Mouse (Mus musculus) heart, embryonic 16.5 days (tissue): ENCODE measurements around the gene Fam50b. TPM values are rescaled to one million over a fixed set of nuclear protein-coding genes. Genes with fewer than 3 reads are reported as not detected.

Experiments used
- ATAC-seq: fragments of 200-750 bp; cut with Nextera tagmentation; replicated peaks from 2 replicates; pipeline ENCODE4 v1.8.0; 2017; ENCODE audit warnings: moderate number of reproducible peaks; ENCODE audit not compliant: insufficient read depth, low FRiP score; ENCODE audit errors: extremely low read depth
- H3K27ac ChIP-seq: fragments of 300-500 bp; sonication (generic); 2 replicates; pipeline ENCODE4 v1.5.1; 2014; ENCODE audit warnings: mild to moderate bottlenecking, low read length, control low read depth, moderate library complexity
- H3K27me3 ChIP-seq: fragments of 300-500 bp; sonication (generic); 2 replicates; pipeline ENCODE4 v1.6.1; 2014; ENCODE audit warnings: low read length, mixed read lengths; ENCODE audit not compliant: control insufficient read depth, insufficient read depth
- H3K36me3 ChIP-seq: fragments of 300-500 bp; sonication (generic); 2 replicates; pipeline ENCODE4 v1.6.1; 2014; ENCODE audit not compliant: control insufficient read depth, insufficient read depth
- H3K4me1 ChIP-seq: fragments of 300-500 bp; sonication (generic); 2 replicates; pipeline ENCODE4 v1.6.1; 2014; ENCODE audit warnings: low read length, mixed read lengths; ENCODE audit not compliant: control insufficient read depth, insufficient read depth
- H3K4me2 ChIP-seq: fragments of 300-500 bp; sonication (generic); 2 replicates; pipeline ENCODE4 v1.6.1; 2014; ENCODE audit warnings: low read depth, mild to moderate bottlenecking, control low read depth, low read length
- H3K4me3 ChIP-seq: fragments of 300-500 bp; sonication (generic); 2 replicates; pipeline ENCODE4 v1.5.1; 2014; ENCODE audit warnings: mild to moderate bottlenecking, control low read depth, low read length
- H3K9ac ChIP-seq: fragments of 300-500 bp; sonication (generic); 2 replicates; pipeline ENCODE4 v1.6.1; 2014; ENCODE audit warnings: low read length, control low read depth
- H3K9me3 ChIP-seq: fragments of 300-500 bp; sonication (generic); replicated peaks from 2 replicates; pipeline ENCODE4 v1.6.1; 2016; ENCODE audit warnings: low read length; ENCODE audit not compliant: control insufficient read depth
- WGBS: fragments of 180-500 bp; shearing (Covaris S2); extraction: QIAGEN DNeasy Blood & Tissue Kit; methylation state at CpG from one replicate; pipeline ENCODE4 v1.1.7; 2014; 5-methylcytosine and 5-hydroxymethylcytosine counted together
- polyA plus RNA-seq: library from polyadenylated mRNA; unstranded; fragments of >200 nt; fragmentation: Nextera tagmentation; extraction: Ambion mirVana; gene quantifications from 2 replicates; pipeline ENCODE4 v1.2.1, GENCODE M21; 2015

Fam50b gene
- polyA plus RNA-seq, 1 experiment from 2014 or later = not detected

- no peak overlapping the region for H3K4me3 ChIP-seq
These were observed 7.6 kb upstream of the Fam50b start for GRCm38 (mm10) chr13:34727060-34727459.

GRCm38 (mm10) chr13:34731551-34731950 lies 3.1 kb upstream of the Fam50b start:
- H3K36me3 ChIP-seq = no peaks in the 10 kb centered on the region
- ATAC-seq = no peak
- peaks cover 5% of the 10 kb centered on the region for H3K4me1 ChIP-seq
- H3K9ac ChIP-seq = no peak overlapping the region
- no peak overlapping the region for H3K4me2 ChIP-seq
- 83% methylated on average over 6 of the region's 6 CpGs for WGBS
- H3K4me3 ChIP-seq = no peak overlapping the region
- H3K27me3 ChIP-seq = no peaks in the 10 kb centered on the region
- 0 out of 2 replicates have a peak, but pooled peaks cover 3% of the 10 kb centered on the region for H3K9me3 ChIP-seq
- H3K27ac ChIP-seq = no peak overlapping the region

More at GRCm38 (mm10) chr13:34727060-34727459, 7.6 kb upstream of the Fam50b start:
- Histone ChIP-seq H3K4me1 (peaks cover 16% of the 10 kb centered on the region), H3K9ac (no peak overlapping the region), H3K36me3 (no peaks in the 10 kb centered on the region), H3K9me3 (0 out of 2 replicates have a peak, but pooled peaks cover 3% of the 10 kb centered on the region), H3K27ac (peak overlapping the region; percentile 82), H3K27me3 (no peaks in the 10 kb centered on the region), H3K4me2 (no peak overlapping the region)
- no peak for ATAC-seq
- 88% methylated on average over 2 of the region's 2 CpGs for WGBS

GRCm38 (mm10) chr13:34733780-34734179 lies 870 bp upstream of the Fam50b start:
- H3K9ac ChIP-seq = no peak overlapping the region
- WGBS = 21% methylated on average over 1 of the region's 1 CpGs
- no peak for ATAC-seq
- H3K4me2 ChIP-seq = no peak overlapping the region
- H3K4me3 ChIP-seq = no peak overlapping the region
- H3K4me1 ChIP-seq = peaks cover 8% of the 10 kb centered on the region
- no peak overlapping the region for H3K27ac ChIP-seq
- H3K36me3 ChIP-seq = no peaks in the 10 kb centered on the region
- no peaks in the 10 kb centered on the region for H3K27me3 ChIP-seq
- H3K9me3 ChIP-seq = no peaks in the 10 kb centered on the region

- H3K27me3 ChIP-seq = no peaks in the 10 kb centered on the region
- 63% methylated on average over 7 of the region's 7 CpGs for WGBS
- ATAC-seq = peak; percentile 30; the same call in 1 of the 2 replicates
- H3K4me3 ChIP-seq = no peak overlapping the region
- H3K9ac ChIP-seq = no peak overlapping the region
- H3K27ac ChIP-seq = 0 out of 2 replicates have a peak overlapping the region, but pooled peaks have one; percentile 4
- no peak overlapping the region for H3K4me2 ChIP-seq
- H3K36me3 ChIP-seq = no peaks in the 10 kb centered on the region
- no peaks in the 10 kb centered on the region; the same call in 1 of the 2 replicates for H3K9me3 ChIP-seq
- peaks cover 11% of the 10 kb centered on the region for H3K4me1 ChIP-seq
These were observed 3.5 kb downstream of the Fam50b start for GRCm38 (mm10) chr13:34737968-34738698.

- H3K27ac ChIP-seq = 0 out of 2 replicates have a peak overlapping the region, but pooled peaks have one; percentile 4
- peaks cover 15% of the 10 kb centered on the region for H3K4me1 ChIP-seq
- H3K4me3 ChIP-seq = no peak overlapping the region
- ATAC-seq = no peak
- no peaks in the 10 kb centered on the region for H3K36me3 ChIP-seq
- H3K27me3 ChIP-seq = no peaks in the 10 kb centered on the region
- no peak overlapping the region for H3K4me2 ChIP-seq
- no peak overlapping the region for H3K9ac ChIP-seq
- H3K9me3 ChIP-seq = no peaks in the 10 kb centered on the region; the same call in 1 of the 2 replicates
- WGBS = 71% methylated on average over 1 of the region's 1 CpGs
These were observed 4.0 kb downstream of the Fam50b start for GRCm38 (mm10) chr13:34738699-34738973.

DNA sequence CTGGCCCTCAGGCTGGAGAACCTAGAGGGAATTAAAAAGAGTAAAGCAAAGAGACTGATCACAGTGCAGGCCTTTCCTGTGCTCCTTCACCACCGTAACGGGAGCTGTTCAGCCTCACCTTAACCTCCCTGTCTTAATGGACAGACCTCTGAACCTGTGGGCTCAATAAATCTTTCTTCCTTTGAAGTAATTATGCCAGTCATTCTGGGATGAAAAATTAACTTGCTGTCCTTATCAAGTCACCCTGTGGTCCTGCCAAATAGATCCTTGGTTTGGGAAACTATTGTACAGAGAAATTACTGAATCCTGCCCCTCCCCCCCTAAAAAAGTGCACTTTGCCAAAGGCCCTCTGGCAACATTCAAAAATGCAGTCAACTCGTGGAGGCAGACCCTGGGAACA lies 4.4 kb downstream of the Fam50b start:
- no peak for ATAC-seq
- Histone ChIP-seq H3K9ac (no peak overlapping the region), H3K4me3 (no peak overlapping the region), H3K27me3 (no peaks in the 10 kb centered on the region), H3K27ac (no peak overlapping the region), H3K4me2 (no peak overlapping the region), H3K36me3 (no peaks in the 10 kb centered on the region), H3K4me1 (peaks cover 18% of the 10 kb centered on the region), H3K9me3 (no peaks in the 10 kb centered on the region; the same call in 1 of the 2 replicates)
- WGBS = 68% methylated on average over 3 of the region's 3 CpGs

GRCm38 (mm10) chr13:34741254-34741653 lies 6.6 kb downstream of the Fam50b start:
- Histone ChIP-seq H3K4me2 (no peak overlapping the region), H3K27ac (no peak overlapping the region), H3K9ac (no peak overlapping the region), H3K4me1 (peaks cover 13% of the 10 kb centered on the region), H3K36me3 (no peaks in the 10 kb centered on the region), H3K27me3 (no peaks in the 10 kb centered on the region), H3K4me3 (no peak overlapping the region), H3K9me3 (no peaks in the 10 kb centered on the region; the same call in 1 of the 2 replicates)
- ATAC-seq = no peak
- 84% methylated on average over 9 of the region's 9 CpGs for WGBS

DNA sequence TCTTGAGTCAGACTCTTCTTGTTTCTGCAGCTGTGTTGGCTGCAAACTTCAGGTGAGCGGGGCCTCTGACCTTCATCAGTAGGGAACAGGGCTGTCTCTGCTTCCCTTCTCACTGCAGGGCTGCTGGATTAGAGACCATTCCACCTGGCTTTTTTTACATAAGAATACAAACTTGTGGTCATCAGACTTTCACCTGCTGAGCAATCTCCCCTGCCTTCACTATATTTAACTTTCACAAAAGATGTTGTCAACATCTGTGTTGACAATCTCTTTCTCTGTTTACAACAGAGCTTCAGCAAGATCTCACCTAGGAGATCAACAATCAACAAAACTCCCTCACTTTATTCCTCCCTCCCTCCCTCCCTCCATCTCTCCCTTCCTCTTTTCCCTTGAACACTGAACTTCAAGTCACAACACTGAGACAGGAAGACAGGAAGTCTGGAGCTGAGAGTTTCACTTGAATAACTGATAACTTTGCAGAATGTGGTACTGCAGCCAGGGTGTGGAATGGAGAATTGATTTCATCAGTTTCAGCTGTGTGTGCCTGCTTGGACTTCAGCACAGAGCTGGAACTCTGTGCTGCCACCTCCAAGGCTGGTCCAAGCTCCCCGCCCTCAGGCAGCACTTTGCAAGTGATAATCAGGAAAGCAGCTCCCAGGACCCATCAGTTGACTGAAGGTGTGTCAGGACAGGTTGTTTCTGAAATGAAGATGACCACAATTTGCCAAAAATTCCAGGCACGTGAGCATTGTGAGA lies 7.3 kb downstream of the Fam50b start:
- H3K9ac ChIP-seq = no peak overlapping the region
- 63% methylated on average over 3 of the region's 3 CpGs for WGBS
- no peak overlapping the region for H3K27ac ChIP-seq
- peaks cover 13% of the 10 kb centered on the region for H3K4me1 ChIP-seq
- no peaks in the 10 kb centered on the region for H3K27me3 ChIP-seq
- no peak overlapping the region for H3K4me2 ChIP-seq
- no peaks in the 10 kb centered on the region for H3K36me3 ChIP-seq
- H3K4me3 ChIP-seq = no peak overlapping the region
- 0 out of 2 replicates have a peak, but pooled peaks have one; percentile 20 for ATAC-seq
- no peaks in the 10 kb centered on the region; the same call in 1 of the 2 replicates for H3K9me3 ChIP-seq

GRCm38 (mm10) chr13:34746811-34747210 lies 12.2 kb downstream of the Fam50b start:
- Histone ChIP-seq H3K4me3 (no peak overlapping the region), H3K9me3 (no peaks in the 10 kb centered on the region; the same call in 1 of the 2 replicates), H3K4me2 (no peak overlapping the region), H3K27ac (no peak overlapping the region), H3K27me3 (no peaks in the 10 kb centered on the region), H3K4me1 (peaks cover 11% of the 10 kb centered on the region), H3K9ac (no peak overlapping the region), H3K36me3 (no peaks in the 10 kb centered on the region)
- ATAC-seq = no peak
- WGBS = 83% methylated on average over 34 of the region's 34 CpGs
